Mouse (Mus musculus) kidney, embryonic 14.5 days (tissue): Measurements from ENCODE around the gene Etl4. TPM values are rescaled to one million over a fixed set of nuclear protein-coding genes. Genes with fewer than 3 reads are reported as not detected.
A peak's percentile ranks its signal among the peaks of the same experiment; 100 is the strongest.

Experiments
- ATAC-seq: fragments of 200-750 bp; cut with Nextera tagmentation; 2 replicates; pipeline ENCODE4 v1.8.0; 2017; ENCODE audit warnings: moderate number of reproducible peaks, mild to moderate bottlenecking, moderate TSS enrichment, moderate library complexity; ENCODE audit not compliant: low FRiP score, low TSS enrichment
- H3K27ac ChIP-seq: fragments of 300-500 bp; sonication (generic); 2 replicates; pipeline ENCODE4 v1.5.1; 2014; ENCODE audit warnings: low read depth, mild to moderate bottlenecking, low read length, moderate library complexity, mixed read lengths
- H3K27me3 ChIP-seq: fragments of 300-500 bp; sonication (generic); 2 replicates; pipeline ENCODE4 v1.6.1; 2014; ENCODE audit warnings: mild to moderate bottlenecking, low read length; ENCODE audit not compliant: control insufficient read depth, insufficient read depth
- H3K36me3 ChIP-seq: fragments of 300-500 bp; sonication (generic); 2 replicates; pipeline ENCODE4 v1.6.1; 2014; ENCODE audit warnings: low read length, mixed read lengths; ENCODE audit not compliant: control insufficient read depth, insufficient read depth
- H3K4me1 ChIP-seq: fragments of 300-500 bp; sonication (generic); 2 replicates; pipeline ENCODE4 v1.6.1; 2014; ENCODE audit warnings: low read length, mixed read lengths; ENCODE audit not compliant: control insufficient read depth, insufficient read depth
- H3K4me2 ChIP-seq: fragments of 300-500 bp; sonication (generic); replicated peaks from 2 replicates; pipeline ENCODE4 v1.6.1; 2014; ENCODE audit warnings: low read depth, mild to moderate bottlenecking, low read length
- H3K4me3 ChIP-seq: fragments of 300-500 bp; sonication (generic); 2 replicates; pipeline ENCODE4 v1.5.1; 2014; ENCODE audit warnings: mild to moderate bottlenecking, low read length
- H3K9ac ChIP-seq: fragments of 300-500 bp; sonication (generic); 2 replicates; pipeline ENCODE4 v1.6.1; 2014; ENCODE audit warnings: low read depth, mild to moderate bottlenecking, low read length, moderate library complexity
- H3K9me3 ChIP-seq: fragments of 300-500 bp; sonication (generic); 2 replicates; pipeline ENCODE4 v1.6.1; 2016; ENCODE audit warnings: low read length; ENCODE audit not compliant: control insufficient read depth
- WGBS: fragments of 180-500 bp; shearing (Covaris S2); extraction: QIAGEN DNeasy Blood & Tissue Kit; methylation state at CpG from one replicate; pipeline ENCODE4 v1.1.7; 2014; 5-methylcytosine and 5-hydroxymethylcytosine counted together
- polyA plus RNA-seq: library from polyadenylated mRNA; unstranded; fragments of >200 nt; fragmentation: Nextera tagmentation; extraction: Ambion mirVana; gene quantifications from 2 replicates; pipeline ENCODE4 v1.2.1, GENCODE M21; 2014

Gene Etl4
- polyA plus RNA-seq, 1 experiment from 2014 or later: 93.8 TPM

GRCm38 (mm10) chr2:20419975-20420374, 510.4 kb downstream of the Etl4 start:
- WGBS: 21% methylated on average over 6 of the region's 6 CpGs
- H3K27me3 ChIP-seq: no peaks in the 10 kb centered on the region
- peak overlapping the region; percentile 47; the same call in 1 of the 2 replicates for H3K27ac ChIP-seq
- ATAC-seq: peak; percentile 66
- no peak overlapping the region for H3K9ac ChIP-seq
- H3K9me3 ChIP-seq: no peaks in the 10 kb centered on the region
- no peak overlapping the region for H3K4me3 ChIP-seq
- H3K36me3 ChIP-seq: no peaks in the 10 kb centered on the region
- peaks cover 23% of the 10 kb centered on the region for H3K4me1 ChIP-seq
- H3K4me2 ChIP-seq: no peak overlapping the region

- Histone ChIP-seq H3K36me3 (no peaks in the 10 kb centered on the region), H3K9ac (no peak overlapping the region), H3K4me3 (no peak overlapping the region), H3K27me3 (no peaks in the 10 kb centered on the region), H3K4me1 (peaks cover 17% of the 10 kb centered on the region), H3K27ac (peak overlapping the region; percentile 17; the same call in 1 of the 2 replicates), H3K9me3 (no peaks in the 10 kb centered on the region), H3K4me2 (no peak overlapping the region)
- 0 out of 2 replicates have a peak, but pooled peaks have one; percentile 48 for ATAC-seq
- WGBS: 67% methylated on average over 4 of the region's 4 CpGs
These were observed 512.7 kb downstream of the Etl4 start for GRCm38 (mm10) chr2:20422275-20422674.

GRCm38 (mm10) chr2:20433656-20434055, 524.1 kb downstream of the Etl4 start:
- Histone ChIP-seq H3K27me3 (no peaks in the 10 kb centered on the region), H3K36me3 (no peaks in the 10 kb centered on the region), H3K9me3 (no peaks in the 10 kb centered on the region; the same call in 1 of the 2 replicates), H3K4me1 (no peaks in the 10 kb centered on the region), H3K4me3 (no peak overlapping the region), H3K27ac (no peak overlapping the region), H3K9ac (no peak overlapping the region), H3K4me2 (no peak overlapping the region)
- WGBS: 79% methylated on average over 2 of the region's 2 CpGs
- ATAC-seq: no peak

GRCm38 (mm10) chr2:20435530-20435929, 526.0 kb downstream of the Etl4 start:
- no peak overlapping the region for H3K27ac ChIP-seq

GRCm38 (mm10) chr2:20442731-20443130, 533.2 kb downstream of the Etl4 start:
- WGBS: 79% methylated on average over 2 of the region's 2 CpGs
- Histone ChIP-seq H3K9ac (no peak overlapping the region), H3K4me3 (no peak overlapping the region), H3K4me2 (no peak overlapping the region), H3K36me3 (no peaks in the 10 kb centered on the region), H3K27ac (peak overlapping the region; percentile 42; the same call in 1 of the 2 replicates), H3K9me3 (no peaks in the 10 kb centered on the region), H3K4me1 (peaks cover 10% of the 10 kb centered on the region), H3K27me3 (no peaks in the 10 kb centered on the region)
- ATAC-seq: no peak

More at GRCm38 (mm10) chr2:20435530-20435929, 526.0 kb downstream of the Etl4 start:
- H3K4me3 ChIP-seq: no peak overlapping the region
- H3K9me3 ChIP-seq: no peaks in the 10 kb centered on the region; the same call in 1 of the 2 replicates
- WGBS: 84% methylated on average over 4 of the region's 4 CpGs
- H3K4me2 ChIP-seq: no peak overlapping the region
- no peak overlapping the region for H3K9ac ChIP-seq
- H3K27me3 ChIP-seq: no peaks in the 10 kb centered on the region
- H3K36me3 ChIP-seq: no peaks in the 10 kb centered on the region
- no peaks in the 10 kb centered on the region for H3K4me1 ChIP-seq
- ATAC-seq: no peak

GRCm38 (mm10) chr2:20443671-20444440, 534.3 kb downstream of the Etl4 start:
- H3K9me3 ChIP-seq: no peaks in the 10 kb centered on the region
- H3K27ac ChIP-seq: peak overlapping the region; percentile 96
- H3K4me2 ChIP-seq: 0 out of 2 replicates have a peak overlapping the region, but pooled peaks have one; percentile 4
- H3K27me3 ChIP-seq: no peaks in the 10 kb centered on the region
- WGBS: 28% methylated on average over 10 of the region's 10 CpGs
- peak; percentile 79 for ATAC-seq
- H3K9ac ChIP-seq: no peak overlapping the region
- H3K36me3 ChIP-seq: no peaks in the 10 kb centered on the region
- H3K4me3 ChIP-seq: no peak overlapping the region
- H3K4me1 ChIP-seq: peaks cover 10% of the 10 kb centered on the region

- no peaks in the 10 kb centered on the region for H3K9me3 ChIP-seq
- H3K4me3 ChIP-seq: no peak overlapping the region
- H3K27ac ChIP-seq: peak overlapping the region; percentile 87
- ATAC-seq: peak; percentile 63; the same call in 1 of the 2 replicates
- H3K36me3 ChIP-seq: no peaks in the 10 kb centered on the region
- H3K4me1 ChIP-seq: peaks cover 10% of the 10 kb centered on the region
- WGBS: 46% methylated on average over 17 of the region's 17 CpGs
- no peaks in the 10 kb centered on the region for H3K27me3 ChIP-seq
- H3K9ac ChIP-seq: no peak overlapping the region; the same call in 1 of the 2 replicates
- peak overlapping the region; percentile 24; the same call in 1 of the 2 replicates for H3K4me2 ChIP-seq
These were observed 535.9 kb downstream of the Etl4 start for GRCm38 (mm10) chr2:20445156-20446155.

- H3K4me3 ChIP-seq: no peak overlapping the region
- no peaks in the 10 kb centered on the region for H3K36me3 ChIP-seq
- peaks cover 10% of the 10 kb centered on the region for H3K4me1 ChIP-seq
- H3K27ac ChIP-seq: peak overlapping the region; percentile 87
- H3K9ac ChIP-seq: no peak overlapping the region
- no peaks in the 10 kb centered on the region for H3K9me3 ChIP-seq
- H3K27me3 ChIP-seq: no peaks in the 10 kb centered on the region
- no peak overlapping the region for H3K4me2 ChIP-seq
- 65% methylated on average over 4 of the region's 4 CpGs for WGBS
- ATAC-seq: no peak
These were observed 536.6 kb downstream of the Etl4 start for GRCm38 (mm10) chr2:20446180-20446579.
